Mouse (Mus musculus) heart, adult 2 months (tissue): ENCODE measurements around the gene Tyk2. TPM values are rescaled to one million over a fixed set of nuclear protein-coding genes. Genes with fewer than 3 reads are reported as not detected.

ENCODE experiments used
- DNase-seq, 2 experiments: peaks; one replicate each; pipeline ENCODE4 v3.0.0; 2021
- H3K27ac ChIP-seq: fragments of 200-600 bp; 2 replicates; pipeline ENCODE4 v1.8.1; 2022
- H3K27me3 ChIP-seq: fragments of 200-500 bp; 2 replicates; pipeline ENCODE4 v1.6.1; 2012; ENCODE audit warnings: mild to moderate bottlenecking, low read length, inconsistent platforms, mixed read lengths; ENCODE audit not compliant: control insufficient read depth, insufficient read depth
- H3K36me3 ChIP-seq: fragments of 200-500 bp; 2 replicates; pipeline ENCODE4 v1.6.1; 2012; ENCODE audit warnings: low read length, inconsistent platforms; ENCODE audit not compliant: control insufficient read depth, insufficient read depth
- H3K4me1 ChIP-seq: fragments of 200-500 bp; 2 replicates; pipeline ENCODE4 v1.6.1; 2011; ENCODE audit warnings: low read length; ENCODE audit not compliant: control insufficient read depth, insufficient read depth
- H3K4me3 ChIP-seq: fragments of 200-600 bp; 2 replicates; pipeline ENCODE4 v1.8.1; 2022
- H3K79me2 ChIP-seq: fragments of 200-500 bp; replicated peaks from 2 replicates; pipeline ENCODE4 v1.6.1; 2012; ENCODE audit warnings: mild to moderate bottlenecking, inconsistent platforms, low read length, moderate library complexity, mixed read lengths; ENCODE audit not compliant: control insufficient read depth, insufficient read depth
- H3K9ac ChIP-seq: fragments of 200-500 bp; 2 replicates; pipeline ENCODE4 v1.6.1; 2012; ENCODE audit warnings: low read depth, mild to moderate bottlenecking, control low read depth, inconsistent platforms, low read length, mixed read lengths
- CTCF ChIP-seq: fragments of 200-600 bp; IDR thresholded peaks from 2 replicates; pipeline ENCODE4 v1.8.1; 2022; ENCODE audit warnings: antibody characterized with exemption, mild to moderate bottlenecking, moderate library complexity
- EP300 ChIP-seq: fragments of 200-500 bp; IDR thresholded peaks from 2 replicates; pipeline ENCODE4 v1.6.1; 2011; ENCODE audit warnings: low read depth, low read length, control low read depth; ENCODE audit not compliant: insufficient read depth
- POLR2A ChIP-seq: fragments of 200-500 bp; IDR thresholded peaks from 2 replicates; pipeline ENCODE4 v1.6.1; 2011; ENCODE audit warnings: mild to moderate bottlenecking, low read depth, low read length, control low read depth; ENCODE audit not compliant: insufficient read depth
- WGBS: fragments of 180-500 bp; shearing (Covaris S2); methylation state at CpG from one replicate; pipeline ENCODE4 v1.1.7; 2018; 5-methylcytosine and 5-hydroxymethylcytosine counted together
- intact Hi-C: fragments of 180-260 bp; cut with DNase I; formaldehyde crosslinking; loops from one replicate; pipeline ENCODE4 v1.15.1; 2025
- long read RNA-seq: library from polyadenylated mRNA; stranded (forward); transcript quantifications from one replicate; pipeline ENCODE4 v2.0.0, GENCODE M21; 2021
- polyA plus RNA-seq: library from polyadenylated mRNA; depleted of rRNA; stranded (reverse); fragments of >200 nt; gene quantifications from 2 replicates; pipeline ENCODE4 v1.2.3, GENCODE M21; 2012; rRNA removed
- total RNA-seq, 2 experiments: library from RNA; stranded (reverse); gene quantifications; 2 replicates each; pipeline ENCODE4 v1.2.3; 2021

Gene Tyk2
- total RNA-seq = 1 to 10 TPM; 7.3 to 8.1 TPM
- polyA plus RNA-seq = 13.5 and 13.7 TPM in 2 replicates
- long read RNA-seq, full-length matches to known transcripts = 7 of 16 reads
- long read RNA-seq, partial matches to known transcripts = 4 of 16 reads
- long read RNA-seq, other reads (novel, unspliced or antisense) = 5 of 16 reads

- peaks cover 15% of the 10 kb centered on the region for H3K4me1 ChIP-seq
- H3K27ac ChIP-seq = peak within 1 kb of the TSS; percentile 64
- DNase-seq = peak; percentile 87 to 94
- intact Hi-C loops = loop anchor here (10.0 kb wide), 1 partner anchor 127 kb away; the partner anchor contains the start of gene Mrpl4
- H3K4me3 ChIP-seq = peak within 1 kb of the TSS; percentile 59
- WGBS = 6% methylated on average over 37 of the region's 37 CpGs
- no peaks in the 10 kb centered on the region for H3K79me2 ChIP-seq
- no peaks in the 10 kb centered on the region for H3K27me3 ChIP-seq
- TF ChIP-seq POLR2A (peak; percentile 68), CTCF (no peak), EP300 (0 out of 2 replicates have a peak, but pooled peaks have one; percentile 52)
- H3K9ac ChIP-seq = peak within 1 kb of the TSS; percentile 70
- H3K36me3 ChIP-seq = peaks cover 5% of the 10 kb centered on the region; the same call in 1 of the 2 replicates
These were observed at the start of gene Tyk2 for GRCm38 (mm10) chr9:21131059-21131956. TSS of gene Tyk2 (minus strand) at chr9:21131243.

GRCm38 (mm10) chr9:21180841-21181240, 49.8 kb upstream of the Tyk2 start:
- whole genome bisulfite sequencing = 64% methylated on average over 1 of the region's 1 CpGs
- DNase-seq = no peak
- Histone ChIP-seq H3K9ac (no peak overlapping the region), H3K27ac (no peak overlapping the region; the same call in 1 of the 2 replicates), H3K36me3 (no peaks in the 10 kb centered on the region), H3K4me1 (peaks cover 3% of the 10 kb centered on the region), H3K79me2 (no peaks in the 10 kb centered on the region; the same call in 1 of the 2 replicates), H3K4me3 (no peak overlapping the region), H3K27me3 (no peaks in the 10 kb centered on the region)
- no peak for TF ChIP-seq CTCF
- TF ChIP-seq EP300 = no peak
- no peak for TF ChIP-seq POLR2A
- intact Hi-C loops = no loop called here

- WGBS = 48% methylated on average over 4 of the region's 4 CpGs
- H3K27me3 ChIP-seq = no peaks in the 10 kb centered on the region
- H3K27ac ChIP-seq = no peak overlapping the region
- TF ChIP-seq CTCF = no peak
- peaks cover 3% of the 10 kb centered on the region for H3K4me1 ChIP-seq
- no peak for DNase-seq
- H3K9ac ChIP-seq = no peak overlapping the region
- no peaks in the 10 kb centered on the region for H3K79me2 ChIP-seq
- H3K36me3 ChIP-seq = no peaks in the 10 kb centered on the region
- no peak overlapping the region for H3K4me3 ChIP-seq
- intact Hi-C loops = no loop called here
These were observed 49.4 kb upstream of the Tyk2 start for GRCm38 (mm10) chr9:21180402-21180801.

- H3K4me1 ChIP-seq = peaks cover 3% of the 10 kb centered on the region
- no peaks in the 10 kb centered on the region for H3K27me3 ChIP-seq
- intact Hi-C loops = no loop called here
- H3K79me2 ChIP-seq = no peaks in the 10 kb centered on the region
- no peaks in the 10 kb centered on the region for H3K36me3 ChIP-seq
- H3K27ac ChIP-seq = no peak overlapping the region
- TF ChIP-seq EP300 = no peak
- TF ChIP-seq CTCF = no peak
- TF ChIP-seq POLR2A = no peak
- no peak for DNase-seq
- WGBS = 56% methylated on average over 6 of the region's 6 CpGs
- H3K9ac ChIP-seq = no peak overlapping the region
- H3K4me3 ChIP-seq = no peak overlapping the region
These were observed 41.3 kb upstream of the Tyk2 start for GRCm38 (mm10) chr9:21172364-21172763.

GRCm38 (mm10) chr9:21169157-21169556, 38.1 kb upstream of the Tyk2 start:
- Histone ChIP-seq H3K36me3 (no peaks in the 10 kb centered on the region), H3K9ac (no peak overlapping the region), H3K4me1 (peaks cover 16% of the 10 kb centered on the region), H3K27ac (peak overlapping the region; percentile 92), H3K4me3 (no peak overlapping the region), H3K27me3 (no peaks in the 10 kb centered on the region), H3K79me2 (no peaks in the 10 kb centered on the region)
- intact Hi-C loops = no loop called here
- no peak for DNase-seq
- WGBS = 22% methylated on average over 1 of the region's 1 CpGs
- TF ChIP-seq CTCF = no peak; the same call in 1 of the 2 replicates
- no peak for TF ChIP-seq EP300
- no peak for TF ChIP-seq POLR2A
